Mouse (Mus musculus) spleen, adult 2 months (tissue): ENCODE data around the gene Slc7a8. TPM values are rescaled to one million over a fixed set of nuclear protein-coding genes. Genes with fewer than 3 reads are reported as not detected.

Experiments used
- DNase-seq, 2 experiments: peaks; one replicate each; pipeline versions ENCODE4 v3.0.0 to v3.0.0-alpha.2; 2012 to 2021; ENCODE audit warnings: low spot score in 2 of 2, low read depth in 1 of 2
- H3K27ac ChIP-seq: fragments of 200-500 bp; 2 replicates; pipeline ENCODE4 v1.5.1; 2012; ENCODE audit warnings: low read length, inconsistent platforms; ENCODE audit not compliant: insufficient read depth
- H3K27me3 ChIP-seq: fragments of 200-500 bp; 2 replicates; pipeline ENCODE4 v1.6.1; 2012; ENCODE audit warnings: mild to moderate bottlenecking, moderate library complexity, low read length, inconsistent platforms; ENCODE audit not compliant: control insufficient read depth, insufficient read depth
- H3K36me3 ChIP-seq: fragments of 200-500 bp; 2 replicates; pipeline ENCODE4 v1.6.1; 2012; ENCODE audit warnings: mild to moderate bottlenecking, low read length, inconsistent platforms; ENCODE audit not compliant: control insufficient read depth, insufficient read depth
- H3K4me1 ChIP-seq: fragments of 200-500 bp; 2 replicates; pipeline ENCODE4 v1.6.1; 2011; ENCODE audit warnings: inconsistent platforms; ENCODE audit not compliant: control insufficient read depth, insufficient read depth, insufficient read length
- H3K4me3 ChIP-seq: fragments of 200-500 bp; 2 replicates; pipeline ENCODE4 v1.5.1; 2011; ENCODE audit warnings: mild to moderate bottlenecking, inconsistent platforms; ENCODE audit not compliant: insufficient read depth, insufficient read length; ENCODE audit errors: extremely low read depth
- CTCF ChIP-seq: fragments of 200-500 bp; IDR thresholded peaks from 2 replicates; pipeline ENCODE4 v1.5.1; 2011; ENCODE audit warnings: mild to moderate bottlenecking, inconsistent platforms; ENCODE audit not compliant: insufficient read depth, insufficient read length, insufficient replicate concordance; ENCODE audit errors: extremely low read depth
- POLR2A ChIP-seq: fragments of 200-500 bp; IDR thresholded peaks from 2 replicates; pipeline ENCODE4 v1.6.1; 2011; ENCODE audit warnings: low read depth, low read length, inconsistent platforms
- WGBS: fragments of 180-500 bp; shearing (Covaris S2); methylation state at CpG from one replicate; pipeline ENCODE4 v1.1.7; 2018; 5-methylcytosine and 5-hydroxymethylcytosine counted together
- polyA plus RNA-seq: library from polyadenylated mRNA; depleted of rRNA; stranded (reverse); fragments of >200 nt; gene quantifications from 2 replicates; pipeline ENCODE4 v1.2.3, GENCODE M21; 2012

Gene Slc7a8
- polyA plus RNA-seq, 1 experiment: 13.3 TPM

GRCm38 (mm10) chr14:54714617-54715081, 67.1 kb downstream of the Slc7a8 start:
- H3K4me3 ChIP-seq: peak overlapping the region; percentile 60
- 3% methylated on average over 15 of the region's 15 CpGs for WGBS
- TF ChIP-seq POLR2A (no peak), CTCF (no peak)
- no peaks in the 10 kb centered on the region for H3K36me3 ChIP-seq
- H3K4me1 ChIP-seq: peaks cover 10% of the 10 kb centered on the region; the same call in 1 of the 2 replicates
- H3K27ac ChIP-seq: no peak overlapping the region
- DNase-seq: no peak
- H3K27me3 ChIP-seq: no peaks in the 10 kb centered on the region

- Histone ChIP-seq H3K4me3 (peak overlapping the region; percentile 60), H3K36me3 (no peaks in the 10 kb centered on the region), H3K27me3 (no peaks in the 10 kb centered on the region), H3K27ac (no peak overlapping the region), H3K4me1 (peaks cover 10% of the 10 kb centered on the region; the same call in 1 of the 2 replicates)
- DNase-seq: peak; percentile 37 to 54
- TF ChIP-seq CTCF: peak; percentile 6; the same call in 1 of the 2 replicates
- TF ChIP-seq POLR2A: no peak
- WGBS: under 1% methylated on average over 13 of the region's 13 CpGs
These were observed 67.6 kb downstream of the Slc7a8 start for GRCm38 (mm10) chr14:54714121-54714520.

- Histone ChIP-seq H3K4me1 (peaks cover 10% of the 10 kb centered on the region; the same call in 1 of the 2 replicates), H3K27ac (peak overlapping the region; percentile 40; the same call in 1 of the 2 replicates), H3K4me3 (no peak overlapping the region), H3K27me3 (no peaks in the 10 kb centered on the region), H3K36me3 (no peaks in the 10 kb centered on the region)
- no peak for TF ChIP-seq CTCF
- no peak for DNase-seq
- WGBS: 35% methylated on average over 8 of the region's 8 CpGs
These were observed 68.9 kb downstream of the Slc7a8 start for GRCm38 (mm10) chr14:54712861-54713260.

GRCm38 (mm10) chr14:54712074-54712473, 69.7 kb downstream of the Slc7a8 start, which contains the start of gene Cebpe:
Gene Cebpe, minus strand, starts transcription at chr14:54712174.
- Histone ChIP-seq H3K4me1 (peaks cover 10% of the 10 kb centered on the region; the same call in 1 of the 2 replicates), H3K4me3 (no peak within 1 kb of the TSS), H3K36me3 (no peaks in the 10 kb centered on the region), H3K27ac (peak within 1 kb of the TSS; percentile 40; the same call in 1 of the 2 replicates), H3K27me3 (no peaks in the 10 kb centered on the region)
- DNase-seq: no peak
- WGBS: 78% methylated on average over 7 of the region's 7 CpGs
- TF ChIP-seq POLR2A (no peak), CTCF (no peak)

- no peaks in the 10 kb centered on the region for H3K36me3 ChIP-seq
- no peak overlapping the region for H3K27ac ChIP-seq
- TF ChIP-seq POLR2A (no peak), CTCF (no peak)
- WGBS: 85% methylated on average over 9 of the region's 9 CpGs
- no peaks in the 10 kb centered on the region for H3K27me3 ChIP-seq
- no peak for DNase-seq
- H3K4me1 ChIP-seq: peaks cover 9% of the 10 kb centered on the region; the same call in 1 of the 2 replicates
- no peak overlapping the region for H3K4me3 ChIP-seq
These were observed 72.7 kb downstream of the Slc7a8 start for GRCm38 (mm10) chr14:54709054-54709453.

- H3K4me3 ChIP-seq: no peak overlapping the region
- no peaks in the 10 kb centered on the region for H3K36me3 ChIP-seq
- WGBS: 55% methylated on average over 17 of the region's 17 CpGs
- no peak overlapping the region for H3K27ac ChIP-seq
- H3K27me3 ChIP-seq: no peaks in the 10 kb centered on the region
- H3K4me1 ChIP-seq: peaks cover 4% of the 10 kb centered on the region; the same call in 1 of the 2 replicates
- TF ChIP-seq CTCF (no peak), POLR2A (no peak)
- no peak for DNase-seq
These were observed 75.0 kb downstream of the Slc7a8 start for GRCm38 (mm10) chr14:54706589-54707320.

- no peak for DNase-seq
- WGBS: 31% methylated on average over 5 of the region's 5 CpGs
- Histone ChIP-seq H3K4me3 (no peak overlapping the region), H3K4me1 (peaks cover 4% of the 10 kb centered on the region; the same call in 1 of the 2 replicates), H3K27me3 (no peaks in the 10 kb centered on the region), H3K27ac (no peak overlapping the region), H3K36me3 (no peaks in the 10 kb centered on the region)
- TF ChIP-seq POLR2A: no peak
- TF ChIP-seq CTCF: no peak
These were observed 75.9 kb downstream of the Slc7a8 start for GRCm38 (mm10) chr14:54705844-54706243.
